Mouse (Mus musculus) cerebral cortex, adult 2 months (tissue): ENCODE data around the gene Cd38.

Experiments
- WGBS: fragments of 180-500 bp; shearing (Covaris S2); methylation state at CpG from one replicate; pipeline ENCODE4 v1.1.7; 2018; 5-methylcytosine and 5-hydroxymethylcytosine counted together

Gene Cd38

GRCm38 (mm10) chr5:43948111-43948743 lies 79.9 kb downstream of the Cd38 start:
- 7% methylated on average over 27 of the region's 27 CpGs for WGBS

DNA sequence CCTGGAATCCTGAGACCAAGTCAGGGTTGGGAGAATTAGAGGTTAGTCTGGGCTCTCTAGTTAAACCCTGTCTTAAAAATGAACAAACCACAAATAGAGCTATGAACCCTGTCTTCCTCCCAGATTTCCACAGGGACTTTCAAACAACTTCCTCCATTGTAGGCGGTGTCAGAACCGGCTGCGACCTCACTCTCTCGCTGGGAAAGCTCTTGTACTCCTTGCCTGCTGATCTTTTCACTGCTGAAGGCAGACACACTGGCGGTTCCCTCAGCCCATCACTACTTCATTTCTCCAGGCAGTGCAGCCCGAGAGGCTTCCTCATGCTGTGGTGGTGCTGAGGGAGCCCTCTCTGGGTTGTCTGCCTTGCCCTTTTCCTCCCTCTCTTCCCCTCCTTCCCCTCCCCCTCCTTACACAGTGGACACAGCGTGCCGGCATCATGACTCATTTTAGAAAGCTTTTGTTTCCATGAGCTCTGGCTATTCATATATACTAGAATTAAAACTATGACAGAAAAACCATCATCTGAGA lies 80.5 kb downstream of the Cd38 start:
- WGBS, result 13% methylated on average over 8 of the region's 8 CpGs

GRCm38 (mm10) chr5:43953241-43953640 lies 84.9 kb downstream of the Cd38 start:
- 58% methylated on average over 1 of the region's 1 CpGs for WGBS

GRCm38 (mm10) chr5:43959884-43960440 lies 91.6 kb downstream of the Cd38 start:
- 78% methylated on average over 3 of the region's 3 CpGs for WGBS

GRCm38 (mm10) chr5:43961056-43961455 lies 92.7 kb downstream of the Cd38 start:
- WGBS, result 95% methylated on average over 3 of the region's 3 CpGs
